Mouse (Mus musculus): ENCODE measurements around the gene Siah1a. TPM values are rescaled to one million over a fixed set of nuclear protein-coding genes. Genes with fewer than 3 reads are reported as not detected.

Gene Siah1a
- polyA plus RNA-seq, 1 experiment from 2014 or later, result 38.3 TPM

GRCm38 (mm10) chr8:86699471-86699870 is 46.3 kb downstream of the Siah1a start:
- Histone ChIP-seq H3K27ac (ENCODE audit: poor library complexity, severe bottlenecking) (no peak overlapping the region), H3K9ac (no peak overlapping the region)
- WGBS, result 86% methylated on average over 12 of the region's 12 CpGs

GRCm38 (mm10) chr8:86698811-86699421 is 46.8 kb downstream of the Siah1a start:
- H3K4me2 ChIP-seq, result no peak overlapping the region
- peak overlapping the region; percentile 65 for H3K27ac ChIP-seq (ENCODE audit: poor library complexity, severe bottlenecking)
- ATAC-seq (ENCODE audit: insufficient number of reproducible peaks, low FRiP score), result peak; percentile 53
- H3K27me3 ChIP-seq (replicated peaks), result no peaks in the 10 kb centered on the region
- H3K4me3 ChIP-seq, result no peak overlapping the region
- H3K4me1 ChIP-seq (replicated peaks), result peaks cover 11% of the 10 kb centered on the region
- no peaks in the 10 kb centered on the region for H3K9me3 ChIP-seq (replicated peaks)
- peaks cover 13% of the 10 kb centered on the region for H3K36me3 ChIP-seq
- 39% methylated on average over 1 of the region's 1 CpGs for WGBS
- no peak overlapping the region for H3K9ac ChIP-seq

More at GRCm38 (mm10) chr8:86699471-86699870, 46.3 kb downstream of the Siah1a start:
- H3K36me3 ChIP-seq, result peaks cover 13% of the 10 kb centered on the region
- no peaks in the 10 kb centered on the region for H3K27me3 ChIP-seq (replicated peaks)
- ATAC-seq (ENCODE audit: insufficient number of reproducible peaks, low FRiP score), result no peak
- H3K4me1 ChIP-seq (replicated peaks), result peaks cover 11% of the 10 kb centered on the region
- no peak overlapping the region for H3K4me2 ChIP-seq
- H3K9me3 ChIP-seq (replicated peaks), result no peaks in the 10 kb centered on the region
- H3K4me3 ChIP-seq, result no peak overlapping the region

GRCm38 (mm10) chr8:86695703-86696102 is 50.0 kb downstream of the Siah1a start:
- no peak overlapping the region for H3K9ac ChIP-seq
- peaks cover 19% of the 10 kb centered on the region for H3K36me3 ChIP-seq
- no peaks in the 10 kb centered on the region for H3K9me3 ChIP-seq (replicated peaks)
- no peak for ATAC-seq (ENCODE audit: insufficient number of reproducible peaks, low FRiP score)
- no peaks in the 10 kb centered on the region for H3K27me3 ChIP-seq (replicated peaks)
- no peak overlapping the region for H3K4me2 ChIP-seq
- H3K27ac ChIP-seq (ENCODE audit: poor library complexity, severe bottlenecking), result no peak overlapping the region
- no peak overlapping the region for H3K4me3 ChIP-seq
- 90% methylated on average over 2 of the region's 2 CpGs for WGBS
- peaks cover 11% of the 10 kb centered on the region for H3K4me1 ChIP-seq (replicated peaks)

GRCm38 (mm10) chr8:86694011-86694410 is 51.7 kb downstream of the Siah1a start:
- ATAC-seq (ENCODE audit: insufficient number of reproducible peaks, low FRiP score), result no peak
- 76% methylated on average over 1 of the region's 1 CpGs for WGBS
- Histone ChIP-seq H3K9me3 (replicated peaks) (no peaks in the 10 kb centered on the region), H3K4me3 (no peak overlapping the region), H3K27me3 (replicated peaks) (no peaks in the 10 kb centered on the region), H3K4me1 (replicated peaks) (peaks cover 4% of the 10 kb centered on the region), H3K9ac (no peak overlapping the region), H3K36me3 (peaks cover 19% of the 10 kb centered on the region), H3K27ac (ENCODE audit: poor library complexity, severe bottlenecking) (no peak overlapping the region), H3K4me2 (no peak overlapping the region)

GRCm38 (mm10) chr8:86692107-86692506 is 53.6 kb downstream of the Siah1a start:
- Histone ChIP-seq H3K4me1 (replicated peaks) (no peaks in the 10 kb centered on the region), H3K9me3 (replicated peaks) (no peaks in the 10 kb centered on the region), H3K4me2 (no peak overlapping the region), H3K27ac (ENCODE audit: poor library complexity, severe bottlenecking) (no peak overlapping the region), H3K27me3 (replicated peaks) (no peaks in the 10 kb centered on the region), H3K4me3 (no peak overlapping the region), H3K36me3 (peaks cover 26% of the 10 kb centered on the region), H3K9ac (no peak overlapping the region)
- ATAC-seq (ENCODE audit: insufficient number of reproducible peaks, low FRiP score), result no peak
- WGBS, result 85% methylated on average over 1 of the region's 1 CpGs

GRCm38 (mm10) chr8:86686629-86687028 is 59.1 kb downstream of the Siah1a start:
- Histone ChIP-seq H3K27ac (ENCODE audit: poor library complexity, severe bottlenecking) (no peak overlapping the region), H3K36me3 (peaks cover 21% of the 10 kb centered on the region), H3K9ac (no peak overlapping the region), H3K4me3 (no peak overlapping the region), H3K4me1 (replicated peaks) (no peaks in the 10 kb centered on the region), H3K27me3 (replicated peaks) (no peaks in the 10 kb centered on the region), H3K9me3 (replicated peaks) (no peaks in the 10 kb centered on the region), H3K4me2 (no peak overlapping the region)
- 66% methylated on average over 3 of the region's 3 CpGs for WGBS
- no peak for ATAC-seq (ENCODE audit: insufficient number of reproducible peaks, low FRiP score)

Other genes starting within 250 kb of the Siah1a start
- gene Abcc12, start 165.2 kb downstream of the Siah1a start, polyA plus RNA-seq (2016; fragmentation: Nextera tagmentation; extraction: Ambion mirVana), result not detected in 2 replicates
- gene Lonp2, start 121.9 kb downstream of the Siah1a start, polyA plus RNA-seq (2016; fragmentation: Nextera tagmentation; extraction: Ambion mirVana), result 69.9 and 78.1 TPM in 2 replicates
- 4.9 and 5.0 TPM in 2 replicates for gene Gm10638, start 235 bp downstream of the Siah1a start, polyA plus RNA-seq (2016; fragmentation: Nextera tagmentation; extraction: Ambion mirVana)
- 8.5 and 9.7 TPM in 2 replicates for gene N4bp1, start 139.3 kb upstream of the Siah1a start, polyA plus RNA-seq (2016; fragmentation: Nextera tagmentation; extraction: Ambion mirVana)